Mouse (Mus musculus): ENCODE results near the gene Gm10681.
"Not testable (repeated sequence)": the region's sequence is repeated elsewhere in the genome, so short reads cannot be mapped to it uniquely, and the experiment has no call there.

- not testable (repeated sequence) for TF ChIP-seq POLR2A (IDR thresholded peaks at IDR 0.05; ENCODE audit: control insufficient read depth, extremely low read depth, insufficient read depth, low read length, poor library complexity); CTCF (IDR thresholded peaks at IDR 0.05; ENCODE audit: borderline replicate concordance, control insufficient read depth, extremely low read depth, insufficient read depth, low read length, poor library complexity)
Observed at GRCm38 (mm10) chr3:98563831-98564230, 24.8 kb downstream of the Gm10681 start.
